Mouse (Mus musculus) monocyte, adult 5-6 weeks (primary cell): Measurements from ENCODE around the gene Sh3pxd2a. TPM values are rescaled to one million over a fixed set of nuclear protein-coding genes. Genes with fewer than 3 reads are reported as not detected.
A peak's percentile ranks its signal among the peaks of the same experiment; 100 is the strongest.

ENCODE experiments used
- ATAC-seq: fragments of 153-309, 156-312 bp; replicated peaks from 2 replicates; pipeline ENCODE4 v1.8.0; 2017; ENCODE audit warnings: mild to moderate bottlenecking; ENCODE audit not compliant: low TSS enrichment, insufficient number of reproducible peaks, severe bottlenecking, poor library complexity, low FRiP score
- total RNA-seq: library from RNA; stranded (forward); fragments of 200-1000, 200-491, 200-594 nt; gene quantifications from 3 replicates; pipeline ENCODE4 v1.2.3, GENCODE M21; 2017

Gene Sh3pxd2a
- total RNA-seq, 1 experiment from 2014 or later: 2.6 TPM

- peak; percentile 52; the same call in 1 of the 2 replicates for ATAC-seq
Measured at GRCm38 (mm10) chr19:47337743-47338142, 126.5 kb downstream of the Sh3pxd2a start.

GRCm38 (mm10) chr19:47337191-47337590 is 127.0 kb downstream of the Sh3pxd2a start:
- ATAC-seq: no peak

- no peak for ATAC-seq
Measured at GRCm38 (mm10) chr19:47335262-47335661, 128.9 kb downstream of the Sh3pxd2a start.

GRCm38 (mm10) chr19:47334713-47335112 is 129.5 kb downstream of the Sh3pxd2a start:
- ATAC-seq: no peak

GRCm38 (mm10) chr19:47330743-47331227 is 133.4 kb downstream of the Sh3pxd2a start:
- ATAC-seq: no peak

GRCm38 (mm10) chr19:47329102-47329501 is 135.1 kb downstream of the Sh3pxd2a start:
- ATAC-seq: no peak

- ATAC-seq: no peak
Measured at GRCm38 (mm10) chr19:47327896-47328882, 136.0 kb downstream of the Sh3pxd2a start.

- ATAC-seq: no peak
Measured at GRCm38 (mm10) chr19:47325881-47326280, 138.3 kb downstream of the Sh3pxd2a start.

- ATAC-seq: no peak
Measured at GRCm38 (mm10) chr19:47323096-47323849, 140.9 kb downstream of the Sh3pxd2a start.

- no peak for ATAC-seq
Measured at GRCm38 (mm10) chr19:47320331-47320668, 143.9 kb downstream of the Sh3pxd2a start.

GRCm38 (mm10) chr19:47319521-47320330 is 144.5 kb downstream of the Sh3pxd2a start:
- ATAC-seq: no peak

GRCm38 (mm10) chr19:47319061-47319460 is 145.1 kb downstream of the Sh3pxd2a start:
- no peak for ATAC-seq

GRCm38 (mm10) chr19:47317063-47317938 is 146.9 kb downstream of the Sh3pxd2a start:
- no peak for ATAC-seq

- no peak for ATAC-seq
Measured at GRCm38 (mm10) chr19:47316288-47317062, 147.7 kb downstream of the Sh3pxd2a start.

GRCm38 (mm10) chr19:47315917-47316265 is 148.3 kb downstream of the Sh3pxd2a start:
- no peak for ATAC-seq

- ATAC-seq: no peak
Measured at GRCm38 (mm10) chr19:47315091-47315916, 148.9 kb downstream of the Sh3pxd2a start.
